Mouse (Mus musculus): Measurements from ENCODE around the gene Smyd5. TPM values are rescaled to one million over a fixed set of nuclear protein-coding genes. Genes with fewer than 3 reads are reported as not detected.
"Not testable (repeated sequence)": the region's sequence is repeated elsewhere in the genome, so short reads cannot be mapped to it uniquely, and the experiment has no call there.

Gene Smyd5
- polyA plus RNA-seq, 1 experiment from 2014 or later, result 59.1 TPM

- WGBS, result 74% methylated on average over 1 of the region's 1 CpGs
- H3K27ac ChIP-seq; H3K27me3 ChIP-seq; H3K9ac ChIP-seq; ATAC-seq (ENCODE audit: insufficient number of reproducible peaks, insufficient read depth, low FRiP score, low TSS enrichment, low read depth); H3K9me3 ChIP-seq: not testable (repeated sequence)
- peak overlapping the region; percentile 71 for H3K4me3 ChIP-seq
- peak overlapping the region; percentile 96 for H3K4me2 ChIP-seq
- peaks cover 23% of the 10 kb centered on the region for H3K36me3 ChIP-seq
- peaks cover 31% of the 10 kb centered on the region for H3K4me1 ChIP-seq
These were observed 18.4 kb downstream of the Smyd5 start for GRCm38 (mm10) chr6:85450140-85450539.

GRCm38 (mm10) chr6:85450697-85451663, 19.2 kb downstream of the Smyd5 start, which contains the start of gene Cct7:
TSS of gene Cct7 (plus strand) at chr6:85451514.
- Histone ChIP-seq H3K9ac (peak within 1 kb of the TSS; percentile 90), H3K36me3 (peaks cover 15% of the 10 kb centered on the region), H3K27ac (peak within 1 kb of the TSS; percentile 94), H3K4me2 (peak within 1 kb of the TSS; percentile 96), H3K27me3 (no peaks in the 10 kb centered on the region), H3K4me1 (peaks cover 34% of the 10 kb centered on the region), H3K9me3 (no peaks in the 10 kb centered on the region), H3K4me3 (peak within 1 kb of the TSS; percentile 71)
- WGBS, result 2% methylated on average over 79 of the region's 96 CpGs
- peak; percentile 93 for ATAC-seq (ENCODE audit: insufficient number of reproducible peaks, insufficient read depth, low FRiP score, low TSS enrichment, low read depth)

- peak within 1 kb of the TSS; percentile 71 for H3K4me3 ChIP-seq
- H3K27me3 ChIP-seq, result no peaks in the 10 kb centered on the region
- WGBS, result under 1% methylated on average over 54 of the region's 54 CpGs
- H3K9ac ChIP-seq, result peak within 1 kb of the TSS; percentile 90
- peaks cover 34% of the 10 kb centered on the region for H3K4me1 ChIP-seq
- peaks cover 6% of the 10 kb centered on the region; the same call in 1 of the 2 replicates for H3K36me3 ChIP-seq
- peak; percentile 91 for ATAC-seq (ENCODE audit: insufficient number of reproducible peaks, insufficient read depth, low FRiP score, low TSS enrichment, low read depth)
- H3K4me2 ChIP-seq, result peak within 1 kb of the TSS; percentile 96
- H3K9me3 ChIP-seq, result no peaks in the 10 kb centered on the region
- peak within 1 kb of the TSS; percentile 94 for H3K27ac ChIP-seq
These were observed 20.0 kb downstream of the Smyd5 start, which contains the start of gene Pradc1 for GRCm38 (mm10) chr6:85451664-85452410. TSS of gene Pradc1 (minus strand) at chr6:85451970.

GRCm38 (mm10) chr6:85452411-85452665, 20.5 kb downstream of the Smyd5 start:
- no peak for ATAC-seq (ENCODE audit: insufficient number of reproducible peaks, insufficient read depth, low FRiP score, low TSS enrichment, low read depth)

GRCm38 (mm10) chr6:85452816-85453215, 21.0 kb downstream of the Smyd5 start:
- peaks cover 34% of the 10 kb centered on the region for H3K4me1 ChIP-seq
- H3K9ac ChIP-seq, result peak overlapping the region; percentile 90
- H3K27me3 ChIP-seq, result no peaks in the 10 kb centered on the region
- peak overlapping the region; percentile 96 for H3K4me2 ChIP-seq
- ATAC-seq (ENCODE audit: insufficient number of reproducible peaks, insufficient read depth, low FRiP score, low TSS enrichment, low read depth), result no peak
- no peaks in the 10 kb centered on the region for H3K9me3 ChIP-seq
- no peaks in the 10 kb centered on the region for H3K36me3 ChIP-seq
- 11% methylated on average over 7 of the region's 7 CpGs for WGBS
- peak overlapping the region; percentile 71 for H3K4me3 ChIP-seq
- peak overlapping the region; percentile 94; the same call in 1 of the 2 replicates for H3K27ac ChIP-seq

More at GRCm38 (mm10) chr6:85452411-85452665, 20.5 kb downstream of the Smyd5 start:
- under 1% methylated on average over 15 of the region's 15 CpGs for WGBS
- peak overlapping the region; percentile 71 for H3K4me3 ChIP-seq
- no peaks in the 10 kb centered on the region for H3K27me3 ChIP-seq
- H3K4me1 ChIP-seq, result peaks cover 34% of the 10 kb centered on the region
- H3K9me3 ChIP-seq, result no peaks in the 10 kb centered on the region
- H3K27ac ChIP-seq, result peak overlapping the region; percentile 94
- H3K4me2 ChIP-seq, result peak overlapping the region; percentile 96
- peak overlapping the region; percentile 90 for H3K9ac ChIP-seq
- H3K36me3 ChIP-seq, result 0 out of 2 replicates have a peak, but pooled peaks cover 1% of the 10 kb centered on the region

- H3K9ac ChIP-seq, result no peak overlapping the region
- peaks cover 63% of the 10 kb centered on the region for H3K36me3 ChIP-seq
- no peak overlapping the region for H3K4me2 ChIP-seq
- H3K4me1 ChIP-seq, result peaks cover 7% of the 10 kb centered on the region; the same call in 1 of the 2 replicates
- no peaks in the 10 kb centered on the region for H3K27me3 ChIP-seq
- WGBS, result 87% methylated on average over 2 of the region's 2 CpGs
- ATAC-seq (ENCODE audit: insufficient number of reproducible peaks, insufficient read depth, low FRiP score, low TSS enrichment, low read depth), result no peak
- H3K27ac ChIP-seq, result no peak overlapping the region
- H3K9me3 ChIP-seq, result no peaks in the 10 kb centered on the region
- no peak overlapping the region for H3K4me3 ChIP-seq
These were observed 27.8 kb downstream of the Smyd5 start for GRCm38 (mm10) chr6:85459621-85460020.

GRCm38 (mm10) chr6:85465381-85465780, 33.6 kb downstream of the Smyd5 start:
- H3K4me3 ChIP-seq, result no peak overlapping the region
- peaks cover 97% of the 10 kb centered on the region for H3K36me3 ChIP-seq

GRCm38 (mm10) chr6:85469660-85470430, 38.1 kb downstream of the Smyd5 start:
- WGBS, result 74% methylated on average over 5 of the region's 5 CpGs
- no peak for ATAC-seq (ENCODE audit: insufficient number of reproducible peaks, insufficient read depth, low FRiP score, low TSS enrichment, low read depth)
- H3K4me3 ChIP-seq, result no peak overlapping the region
- no peaks in the 10 kb centered on the region for H3K27me3 ChIP-seq
- no peak overlapping the region for H3K4me2 ChIP-seq
- no peaks in the 10 kb centered on the region for H3K9me3 ChIP-seq
- H3K36me3 ChIP-seq, result peaks cover 53% of the 10 kb centered on the region
- H3K9ac ChIP-seq, result no peak overlapping the region
- H3K4me1 ChIP-seq, result no peaks in the 10 kb centered on the region
- H3K27ac ChIP-seq, result no peak overlapping the region

More at GRCm38 (mm10) chr6:85465381-85465780, 33.6 kb downstream of the Smyd5 start:
- H3K9me3 ChIP-seq, result no peaks in the 10 kb centered on the region
- no peak for ATAC-seq (ENCODE audit: insufficient number of reproducible peaks, insufficient read depth, low FRiP score, low TSS enrichment, low read depth)
- H3K27me3 ChIP-seq, result no peaks in the 10 kb centered on the region
- H3K4me1 ChIP-seq, result no peaks in the 10 kb centered on the region
- no peak overlapping the region for H3K9ac ChIP-seq
- H3K4me2 ChIP-seq, result no peak overlapping the region
- H3K27ac ChIP-seq, result no peak overlapping the region

GRCm38 (mm10) chr6:85471962-85472361, 40.2 kb downstream of the Smyd5 start:
- 55% methylated on average over 8 of the region's 8 CpGs for WGBS
- H3K9me3 ChIP-seq, result no peaks in the 10 kb centered on the region
- H3K4me1 ChIP-seq, result no peaks in the 10 kb centered on the region
- H3K27ac ChIP-seq, result no peak overlapping the region
- H3K9ac ChIP-seq, result no peak overlapping the region
- no peak overlapping the region for H3K4me2 ChIP-seq
- H3K4me3 ChIP-seq, result no peak overlapping the region
- no peak for ATAC-seq (ENCODE audit: insufficient number of reproducible peaks, insufficient read depth, low FRiP score, low TSS enrichment, low read depth)
- no peaks in the 10 kb centered on the region for H3K27me3 ChIP-seq
- peaks cover 31% of the 10 kb centered on the region for H3K36me3 ChIP-seq

GRCm38 (mm10) chr6:85472542-85472941, 40.8 kb downstream of the Smyd5 start:
- 0 out of 2 replicates have a peak, but pooled peaks cover 2% of the 10 kb centered on the region for H3K4me1 ChIP-seq
- WGBS, result 49% methylated on average over 5 of the region's 5 CpGs
- no peak overlapping the region; the same call in 1 of the 2 replicates for H3K9ac ChIP-seq
- H3K27ac ChIP-seq, result no peak overlapping the region
- H3K27me3 ChIP-seq, result peaks cover 2% of the 10 kb centered on the region; the same call in 1 of the 2 replicates
- no peak for ATAC-seq (ENCODE audit: insufficient number of reproducible peaks, insufficient read depth, low FRiP score, low TSS enrichment, low read depth)
- peaks cover 26% of the 10 kb centered on the region for H3K36me3 ChIP-seq
- H3K4me3 ChIP-seq, result no peak overlapping the region
- no peak overlapping the region for H3K4me2 ChIP-seq
- no peaks in the 10 kb centered on the region for H3K9me3 ChIP-seq

GRCm38 (mm10) chr6:85475581-85475980, 43.8 kb downstream of the Smyd5 start:
- WGBS, result 90% methylated on average over 3 of the region's 3 CpGs
- H3K36me3 ChIP-seq, result no peaks in the 10 kb centered on the region
- peaks cover 30% of the 10 kb centered on the region for H3K27me3 ChIP-seq
- H3K4me2 ChIP-seq, result no peak overlapping the region
- H3K9ac ChIP-seq, result no peak overlapping the region
- H3K4me1 ChIP-seq, result 0 out of 2 replicates have a peak, but pooled peaks cover 2% of the 10 kb centered on the region
- no peak overlapping the region for H3K27ac ChIP-seq
- no peak for ATAC-seq (ENCODE audit: insufficient number of reproducible peaks, insufficient read depth, low FRiP score, low TSS enrichment, low read depth)
- no peak overlapping the region for H3K4me3 ChIP-seq
- no peaks in the 10 kb centered on the region for H3K9me3 ChIP-seq

Measured in embryonic facial prominence, embryonic 13.5 days (tissue).